In genomic region chr6:30736864-30737547, GRCm38 (mm10) we compare ENCODE assay signal across 8 mouse cellular contexts. TPM values are rescaled to one million over a fixed set of nuclear protein-coding genes. Genes with fewer than 3 reads are reported as not detected.
DNase-seq lines count a peak whose midpoint lies in the region; ATAC-seq lines count a peak whose summit lies in the region.

No protein-coding gene starts in this region.

- peak overlapping the region; percentile 83 for H3K27ac ChIP-seq in hindbrain, embryonic 11.5 days (ENCODE audit: low read depth, low read length)

- peak overlapping the region; percentile 61; the same call in 1 of the 2 replicates for H3K4me3 ChIP-seq in hindbrain, embryonic 11.5 days (ENCODE audit: low read depth, low read length)

- peak; percentile 63 for ATAC-seq in hindbrain, embryonic 11.5 days (ENCODE audit: low FRiP score)

- H3K9ac ChIP-seq in hindbrain, embryonic 11.5 days (ENCODE audit: low read depth, low read length), result peak overlapping the region; percentile 75

- DNase-seq in adrenal gland, adult 18-20 months (ENCODE audit: low spot score in 2 of 2), result peak; percentile 53 to 59
- DNase-seq in cerebellum, postnatal 25 days, result peak; percentile 80 to 87
- DNase-seq in frontal cortex, postnatal 25 days (ENCODE audit: low spot score in 2 of 2), result peak; percentile 33 to 58
- DNase-seq in hindbrain, embryonic 11.5 days (ENCODE audit: low spot score), result peak; percentile 84
- peak; percentile 61 to 72 for DNase-seq in layer of hippocampus, postnatal 36 days
- peak; percentile 85 for DNase-seq in lung, postnatal 10 days
- DNase-seq in right cerebral cortex, adult 18-20 months, result peak; percentile 76
- no peak for DNase-seq in thymus, postnatal 10 days (ENCODE audit: low spot score in 2 of 2)

- peaks cover 3% of the 10 kb centered on the region; the same call in 1 of the 2 replicates for H3K4me1 ChIP-seq in hindbrain, embryonic 11.5 days (replicated peaks; ENCODE audit: control insufficient read depth, insufficient read depth, low read length)

- H3K27me3 ChIP-seq in hindbrain, embryonic 11.5 days (ENCODE audit: control insufficient read depth, insufficient read depth, low read length), result no peaks in the 10 kb centered on the region

- no peaks in the 10 kb centered on the region for H3K36me3 ChIP-seq in hindbrain, embryonic 11.5 days (ENCODE audit: control insufficient read depth, insufficient read depth, low read length)

- WGBS in hindbrain, embryonic 11.5 days, result 51% methylated on average over 29 of the region's 29 CpGs

- 0 out of 2 replicates have a peak, but pooled peaks cover 3% of the 10 kb centered on the region for H3K9me3 ChIP-seq in hindbrain, embryonic 11.5 days (ENCODE audit: control insufficient read depth, low read length)

- H3K4me2 ChIP-seq in hindbrain, embryonic 11.5 days (replicated peaks; ENCODE audit: low read depth, low read length), result peak overlapping the region; percentile 36

RNA-seq across cellular contexts. Expression of gene Mest, which starts 13.7 kb away (rescaled TPM):
- total RNA-seq in adrenal gland, adult 18-20 months (2021), result 10 to 100 TPM; 27.9 to 28.8 TPM
- 1,131 and 1,227 TPM in 2 replicates for polyA plus RNA-seq in hindbrain, embryonic 11.5 days (2014; fragmentation: Nextera tagmentation; extraction: Ambion mirVana)
- total RNA-seq in layer of hippocampus, postnatal 36 days (2021), result 10 to 100 TPM; 48.4 to 52.7 TPM

RNA-seq across cellular contexts. Expression of gene Cep41, which starts 43.5 kb away (rescaled TPM):
- total RNA-seq in adrenal gland, adult 18-20 months (2021), result 1 to 10 TPM; 6.1 to 7.3 TPM
- polyA plus RNA-seq in hindbrain, embryonic 11.5 days (2014; fragmentation: Nextera tagmentation; extraction: Ambion mirVana), result 19.7 and 26.8 TPM in 2 replicates
- 1 to 10 TPM; 6.7 to 6.8 TPM for total RNA-seq in layer of hippocampus, postnatal 36 days (2021)

Comparison
In these comparisons a context has a peak if more than half of its experiments do, and no peak if none do; other contexts are left out.
1. DNase-seq: peak in adrenal gland, adult 18-20 months (2 of 2), cerebellum, postnatal 25 days (2 of 2), frontal cortex, postnatal 25 days (2 of 2), hindbrain, embryonic 11.5 days (single experiment), layer of hippocampus, postnatal 36 days (2 of 2), lung, postnatal 10 days (single experiment) and right cerebral cortex, adult 18-20 months (single experiment); none in thymus, postnatal 10 days (0 of 2).